In the genomic region with DNA sequence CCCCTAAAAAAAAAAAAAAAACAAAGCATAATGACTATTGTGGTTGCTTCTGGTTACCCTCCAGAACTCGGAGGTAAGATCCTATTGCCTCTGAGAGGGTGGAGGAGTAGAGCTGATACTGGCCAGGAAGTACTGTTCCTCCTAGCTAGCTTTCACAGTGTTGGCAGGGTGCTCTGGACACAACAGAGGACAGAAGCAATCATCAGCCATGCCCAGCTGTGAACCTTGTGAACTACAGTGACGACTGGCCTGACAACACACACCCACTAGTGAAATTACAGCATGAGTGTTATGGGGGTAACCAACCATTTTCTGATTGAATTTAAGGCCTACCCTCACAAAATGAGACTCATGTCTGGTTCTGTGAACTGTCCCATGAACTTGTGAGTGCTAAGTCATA, we compare ENCODE assay signal across 17 mouse cellular contexts. TPM values are rescaled to one million over a fixed set of nuclear protein-coding genes. Genes with fewer than 3 reads are reported as not detected.
A peak's percentile ranks its signal among the peaks of the same experiment; 100 is the strongest.
DNase-seq lines count a peak whose midpoint lies in the region; ATAC-seq and TF ChIP-seq lines count a peak whose summit lies in the region.
"Had no signal": no experiment of that assay in that cellular context is flagged by ENCODE, and none has a peak within 500 bp of the region (broad histone marks: within the 10 kb centered on the region; RNA-seq: fewer than 3 reads in every experiment).

No protein-coding gene starts in this region.

- H3K4me3 ChIP-seq in gastrocnemius, adult 2 months: no peak overlapping the region
- no peak overlapping the region for H3K4me3 ChIP-seq in heart, adult 2 months
- no peak overlapping the region for H3K4me3 ChIP-seq in heart, embryonic 10.5 days
- H3K4me3 ChIP-seq in heart, embryonic 11.5 days (ENCODE audit: low read depth, low read length): no peak overlapping the region

- TF ChIP-seq EP300 in heart, adult 2 months (IDR thresholded peaks at IDR 0.05; ENCODE audit: insufficient read depth, low read depth, low read length): no peak

- 23% methylated on average over 2 of the region's 2 CpGs for WGBS in heart, adult 2 months
- 63% methylated on average over 2 of the region's 2 CpGs for WGBS in heart, embryonic 10.5 days
- 63% methylated on average over 2 of the region's 2 CpGs for WGBS in heart, embryonic 11.5 days (ENCODE audit: insufficient replicate concordance)

- TF ChIP-seq POLR2A in heart, adult 2 months (IDR thresholded peaks at IDR 0.05; ENCODE audit: insufficient read depth, low read depth, low read length): no peak

- H3K79me2 ChIP-seq in heart, adult 2 months (replicated peaks; ENCODE audit: control insufficient read depth, insufficient read depth, low read length): peaks cover 2% of the 10 kb centered on the region; the same call in 1 of the 2 replicates

- H3K36me3 ChIP-seq in heart, adult 2 months (ENCODE audit: control insufficient read depth, insufficient read depth, low read length): peaks cover 12% of the 10 kb centered on the region
- H3K36me3 ChIP-seq in heart, embryonic 10.5 days: no peaks in the 10 kb centered on the region
- no peaks in the 10 kb centered on the region for H3K36me3 ChIP-seq in heart, embryonic 11.5 days (ENCODE audit: control insufficient read depth, insufficient read depth, low read length)
- H3K36me3 ChIP-seq: G1E had no signal

- H3K27ac ChIP-seq in gastrocnemius, adult 2 months: peak overlapping the region; percentile 93
- peak overlapping the region; percentile 65 for H3K27ac ChIP-seq in heart, adult 2 months
- H3K27ac ChIP-seq in heart, embryonic 10.5 days: no peak overlapping the region
- no peak overlapping the region for H3K27ac ChIP-seq in heart, embryonic 11.5 days (ENCODE audit: low read depth, low read length)

- H3K9me3 ChIP-seq in heart, embryonic 10.5 days: no peaks in the 10 kb centered on the region
- no peaks in the 10 kb centered on the region for H3K9me3 ChIP-seq in heart, embryonic 11.5 days (replicated peaks; ENCODE audit: control insufficient read depth, low read length)
- H3K9me3 ChIP-seq: G1E had no signal

- H3K4me2 ChIP-seq in heart, embryonic 11.5 days: no peak overlapping the region

- TF ChIP-seq CTCF in gastrocnemius, adult 2 months (IDR thresholded peaks at IDR 0.05): no peak
- TF ChIP-seq CTCF in heart, adult 2 months (IDR thresholded peaks at IDR 0.05): no peak

- DNase-seq in gastrocnemius, adult 2 months: peak; percentile 30
- DNase-seq in gastrocnemius, postnatal 14 days: no peak
- peak; percentile 89 for DNase-seq in heart, adult 11 months
- DNase-seq in heart, adult 9 months (ENCODE audit: low spot score in 2 of 2): no peak
- no peak for DNase-seq in heart, adult 2 months
- DNase-seq in heart, adult 8-10 months (ENCODE audit: low spot score): no peak
- peak; percentile 68 for DNase-seq in heart, embryonic 10.5 days (ENCODE audit: low spot score)
- DNase-seq: adrenal gland, adult 8-10 months; B cell, adult 2 months; cerebellum, adult 11 months; cerebellum, adult 11-12 months had no signal

- intact Hi-C loops in gastrocnemius, adult 2 months (cut with DNase I): no loop called here
- intact Hi-C loops in gastrocnemius, postnatal 14 days (cut with DNase I; ENCODE audit: low total_unique reads): no loop called here
- intact Hi-C loops in heart, adult 2 months (cut with DNase I): loop anchor here (5.0 kb wide), 1 partner anchor 131 kb away; no protein-coding TSS in a partner anchor

- H3K9ac ChIP-seq in heart, adult 2 months (ENCODE audit: low read depth, low read length): no peak overlapping the region; the same call in 1 of the 2 replicates
- no peak overlapping the region for H3K9ac ChIP-seq in heart, embryonic 11.5 days (ENCODE audit: low read depth, low read length)

- H3K4me1 ChIP-seq in heart, adult 2 months (ENCODE audit: control insufficient read depth, insufficient read depth, low read length): peaks cover 3% of the 10 kb centered on the region; the same call in 1 of the 2 replicates
- no peaks in the 10 kb centered on the region for H3K4me1 ChIP-seq in heart, embryonic 10.5 days
- H3K4me1 ChIP-seq in heart, embryonic 11.5 days (ENCODE audit: control insufficient read depth, insufficient read depth, low read length): no peaks in the 10 kb centered on the region

- no peak for ATAC-seq in heart, embryonic 11.5 days (replicated peaks; ENCODE audit: insufficient number of reproducible peaks, low FRiP score, low TSS enrichment)
- ATAC-seq: Patski had no signal

- H3K27me3 ChIP-seq in heart, adult 2 months (ENCODE audit: control insufficient read depth, insufficient read depth, low read length): no peaks in the 10 kb centered on the region
- no peaks in the 10 kb centered on the region for H3K27me3 ChIP-seq in heart, embryonic 10.5 days (ENCODE audit: insufficient read depth, poor library complexity, severe bottlenecking)
- no peaks in the 10 kb centered on the region for H3K27me3 ChIP-seq in heart, embryonic 11.5 days (ENCODE audit: control insufficient read depth, insufficient read depth, low read length)
- H3K27me3 ChIP-seq: CH12.LX, Patski had no signal

RNA-seq across cellular contexts. Expression of gene Arhgap20, which starts 11.3 kb away (rescaled TPM):
- total RNA-seq in gastrocnemius, adult 2 months (2021): 10 to 100 TPM; 26.5 to 40.1 TPM
- total RNA-seq in gastrocnemius, postnatal 14 days (2021): 10 to 100 TPM; 15.7 to 20.4 TPM
- total RNA-seq in heart, adult 2 months (2021): 10 to 100 TPM; 18.1 to 29.6 TPM
- polyA plus RNA-seq in heart, adult 2 months (2012; rRNA removed): 3.5 and 6.2 TPM in 2 replicates
- 10 to 100 TPM; 21.7 to 29.7 (median 23.7) TPM for total RNA-seq in heart, adult 8-10 months (2022)
- 0.52 and 0.69 TPM in 2 replicates for polyA plus RNA-seq in heart, embryonic 10.5 days (2016; fragmentation: Nextera tagmentation; extraction: Ambion mirVana)
- polyA plus RNA-seq in heart, embryonic 11.5 days (2014; fragmentation: Nextera tagmentation; extraction: Ambion mirVana): 0.59 and 0.94 TPM in 2 replicates
- total RNA-seq: MEL had no signal
- polyA plus RNA-seq: C2C12, G1E had no signal

Comparison
In these comparisons a context has a peak if more than half of its experiments do, and no peak if none do; other contexts are left out.
1. DNase-seq: peak in gastrocnemius, adult 2 months (single experiment), heart, adult 11 months (single experiment) and heart, embryonic 10.5 days (single experiment); none in gastrocnemius, postnatal 14 days (single experiment), heart, adult 9 months (0 of 2), heart, adult 2 months (0 of 2) and heart, adult 8-10 months (single experiment).
2. H3K27ac ChIP-seq: peak in gastrocnemius, adult 2 months (single experiment) and heart, adult 2 months (single experiment); none in heart, embryonic 10.5 days (single experiment) and heart, embryonic 11.5 days (single experiment).